ENCODE assay signal across 23 mouse cellular contexts in the genomic region with DNA sequence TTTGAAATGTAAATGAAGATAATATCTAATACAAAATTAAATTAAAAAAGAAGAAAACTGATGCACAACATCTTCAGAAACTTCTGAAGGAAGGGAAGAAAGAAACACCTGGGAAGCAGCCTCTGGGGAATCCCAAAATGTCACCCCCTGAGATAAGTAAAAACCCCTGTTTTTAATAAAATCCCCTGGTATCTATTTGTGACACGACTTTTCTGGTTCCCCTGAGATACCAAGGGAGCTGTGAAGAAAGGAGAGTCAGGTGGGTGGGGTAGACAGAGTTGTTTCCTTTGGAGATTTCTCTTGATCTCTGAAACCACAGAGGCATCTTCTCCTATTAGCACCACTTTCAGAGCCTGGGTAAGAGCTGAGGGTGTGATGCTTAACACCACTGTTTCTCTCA. TPM values are rescaled to one million over a fixed set of nuclear protein-coding genes. Genes with fewer than 3 reads are reported as not detected.
"Had no signal": no experiment of that assay in that cellular context is flagged by ENCODE, and none has a peak within 500 bp of the region (broad histone marks: within the 10 kb centered on the region; RNA-seq: fewer than 3 reads in every experiment).

Olfr16 (plus strand) TSS at position 250 of the 400 bp plus-strand sequence.

- H3K9me3 ChIP-seq: neural tube, embryonic 12.5 days; neural tube, embryonic 13.5 days; stomach, embryonic 15.5 days had no signal

- H3K27me3 ChIP-seq: neural tube, embryonic 12.5 days; neural tube, embryonic 13.5 days; stomach, embryonic 15.5 days had no signal

- DNase-seq: retina, postnatal 1 day; right cerebral cortex, adult 18-20 months; right cerebral cortex, postnatal 14 days; right cerebral cortex, postnatal 25 days; right cerebral cortex, postnatal 4 days; spleen, adult 18-20 months; thymus, adult 18-20 months; thymus, adult 2 months; thymus, postnatal 14 days; thymus, postnatal 25 days; thymus, postnatal 36 days; thymus, postnatal 4 days had no signal

- H3K9ac ChIP-seq: neural tube, embryonic 12.5 days; neural tube, embryonic 13.5 days; stomach, embryonic 15.5 days had no signal

- H3K4me3 ChIP-seq: neural tube, embryonic 12.5 days; neural tube, embryonic 13.5 days; stomach, embryonic 15.5 days had no signal

- H3K4me2 ChIP-seq: neural tube, embryonic 12.5 days; neural tube, embryonic 13.5 days; stomach, embryonic 15.5 days had no signal

- H3K4me1 ChIP-seq: neural tube, embryonic 12.5 days; neural tube, embryonic 13.5 days; stomach, embryonic 15.5 days had no signal

- H3K36me3 ChIP-seq: neural tube, embryonic 12.5 days; neural tube, embryonic 13.5 days; stomach, embryonic 15.5 days had no signal

- H3K27ac ChIP-seq: neural tube, embryonic 12.5 days; neural tube, embryonic 13.5 days; stomach, embryonic 15.5 days; stomach, postnatal 0 days had no signal

RNA-seq across cellular contexts. Expression of gene Olfr16, which starts in this region (rescaled TPM):
- polyA plus RNA-seq: neural tube, embryonic 12.5 days; neural tube, embryonic 13.5 days; neural tube, embryonic 14.5 days; small intestine, adult 2 months; spleen, adult 2 months; stomach, embryonic 14.5 days; stomach, embryonic 15.5 days; stomach, embryonic 16.5 days; stomach, postnatal 0 days; thymus, adult 2 months; thymus, postnatal 0 days; urinary bladder, adult 2 months had no signal
